Mouse (Mus musculus) left cerebral cortex, adult 11 months (tissue): ENCODE data around the gene C130026I21Rik.
"Not testable (repeated sequence)": the region's sequence is repeated elsewhere in the genome, so short reads cannot be mapped to it uniquely, and the experiment has no call there.

ENCODE experiments used
- DNase-seq: peaks from one replicate; pipeline ENCODE4 v3.0.0; 2022; ENCODE audit warnings: low spot score

The C130026I21Rik gene

DNA sequence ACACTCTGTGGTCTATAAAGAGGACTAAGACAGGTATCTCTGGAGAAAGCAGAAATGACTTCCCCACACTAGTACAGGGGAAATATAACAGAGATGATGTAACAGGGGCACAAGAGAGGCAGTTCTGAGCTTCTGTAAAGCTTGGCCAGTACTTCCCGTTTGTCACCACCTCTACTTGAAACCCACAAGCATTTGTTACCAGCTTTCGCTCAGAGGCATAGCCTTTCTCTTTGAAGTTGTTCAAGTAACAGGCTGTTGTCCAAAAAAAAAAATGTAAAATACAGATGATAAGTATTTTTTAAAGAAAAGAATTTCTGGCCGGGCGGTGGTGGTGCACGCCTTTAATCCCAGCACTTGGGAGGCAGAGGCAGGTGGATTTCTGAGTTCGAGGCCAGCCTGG lies 236.8 kb downstream of the C130026I21Rik start:
- not testable (repeated sequence) for DNase-seq

DNA sequence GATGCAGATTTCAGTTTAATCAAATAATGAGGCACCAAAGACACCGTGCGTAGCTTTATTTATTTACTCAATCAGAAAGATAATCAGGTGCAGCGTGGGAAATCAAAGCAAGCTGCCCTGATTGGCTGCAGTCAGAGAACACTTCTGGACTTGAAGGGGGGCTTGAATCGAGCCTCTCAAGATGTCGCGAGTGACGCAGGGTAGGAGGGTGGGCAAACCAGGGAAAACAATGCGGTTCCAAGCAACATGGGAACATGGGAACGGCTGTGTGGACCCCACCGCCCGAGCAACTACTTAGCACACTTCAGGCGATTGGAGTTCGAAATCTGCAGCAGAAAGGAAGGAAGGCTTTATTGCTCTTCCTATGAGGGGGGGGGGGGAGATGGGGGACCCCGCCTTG lies 240.2 kb downstream of the C130026I21Rik start:
- not testable (repeated sequence) for DNase-seq

DNA sequence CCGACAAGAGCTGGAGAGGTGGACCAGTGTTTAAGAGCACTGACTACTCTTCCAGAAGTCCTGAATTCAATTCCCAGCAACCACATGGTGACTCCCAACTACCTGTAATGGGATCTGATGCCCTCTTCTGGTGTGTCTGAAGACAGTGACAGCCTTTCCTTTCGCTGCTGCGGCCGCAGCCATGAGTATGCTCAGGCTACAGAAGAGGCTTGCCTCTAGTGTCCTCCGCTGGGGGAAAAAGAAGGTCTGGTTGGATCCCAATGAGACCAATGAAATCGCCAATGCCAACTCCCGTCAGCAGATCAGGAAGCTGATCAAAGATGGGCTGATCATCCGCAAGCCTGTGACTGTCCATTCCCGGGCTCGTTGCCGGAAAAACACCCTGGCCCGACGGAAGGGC lies 258.4 kb downstream of the C130026I21Rik start:
- not testable (repeated sequence) for DNase-seq

DNA sequence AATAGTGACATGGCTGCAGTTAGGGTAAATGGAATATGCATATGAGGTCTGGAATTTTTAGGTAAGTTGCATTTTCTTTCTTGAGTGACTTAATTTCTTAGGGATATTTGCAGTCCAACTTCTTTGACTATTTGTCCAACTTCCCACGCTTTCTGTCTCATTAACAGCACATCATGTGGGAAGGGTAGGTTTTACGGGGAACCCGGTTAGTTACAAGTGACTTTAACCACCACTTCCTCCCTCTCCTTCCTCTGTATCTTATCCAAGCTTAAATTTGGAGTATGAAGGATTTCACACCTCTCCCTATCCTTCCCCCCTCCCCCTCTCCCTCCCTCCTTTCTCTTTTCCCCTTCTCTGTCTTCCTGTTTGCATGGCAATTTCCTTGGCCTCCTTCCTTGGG lies 259.4 kb downstream of the C130026I21Rik start:
- not testable (repeated sequence) for DNase-seq

DNA sequence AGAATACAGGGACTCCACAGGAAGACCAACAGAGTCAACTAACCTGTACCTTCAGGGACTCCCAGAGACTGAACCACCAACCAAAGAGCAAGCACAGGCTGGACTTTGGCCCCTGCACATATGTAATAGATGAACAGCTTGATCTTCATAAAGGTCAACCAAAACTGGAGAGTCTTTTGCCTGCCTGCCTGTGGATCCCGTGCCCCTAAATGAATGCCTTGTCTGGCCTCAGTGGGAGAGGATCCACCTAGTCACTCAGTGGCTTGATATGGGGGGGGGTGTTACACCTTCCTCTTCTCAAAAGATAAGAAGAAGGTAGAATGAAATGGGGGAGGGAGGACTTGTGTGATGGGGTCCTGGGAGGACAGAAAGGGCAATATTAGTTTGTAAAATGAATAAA lies 262.6 kb downstream of the C130026I21Rik start:
- DNase-seq = not testable (repeated sequence)

DNA sequence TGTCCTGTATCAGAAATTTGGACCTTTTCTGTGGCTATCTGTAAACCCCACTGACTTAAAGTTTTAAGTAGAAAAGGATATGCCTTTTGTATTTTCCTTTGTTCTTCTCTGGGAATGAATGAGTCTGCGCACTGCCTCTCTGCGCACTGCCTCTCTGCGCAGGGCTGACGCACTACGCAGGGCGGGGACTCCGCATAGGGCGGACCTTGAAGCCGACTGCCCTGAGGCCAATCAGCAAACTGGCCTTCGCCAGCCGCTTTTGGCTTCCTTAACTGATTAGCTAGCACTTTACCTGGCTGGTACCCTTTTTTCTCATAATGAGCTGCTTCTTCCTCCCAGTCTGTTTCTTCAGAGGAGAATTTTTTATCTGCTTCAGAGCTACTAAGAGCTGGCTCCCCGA lies 271.1 kb downstream of the C130026I21Rik start:
- not testable (repeated sequence) for DNase-seq

DNA sequence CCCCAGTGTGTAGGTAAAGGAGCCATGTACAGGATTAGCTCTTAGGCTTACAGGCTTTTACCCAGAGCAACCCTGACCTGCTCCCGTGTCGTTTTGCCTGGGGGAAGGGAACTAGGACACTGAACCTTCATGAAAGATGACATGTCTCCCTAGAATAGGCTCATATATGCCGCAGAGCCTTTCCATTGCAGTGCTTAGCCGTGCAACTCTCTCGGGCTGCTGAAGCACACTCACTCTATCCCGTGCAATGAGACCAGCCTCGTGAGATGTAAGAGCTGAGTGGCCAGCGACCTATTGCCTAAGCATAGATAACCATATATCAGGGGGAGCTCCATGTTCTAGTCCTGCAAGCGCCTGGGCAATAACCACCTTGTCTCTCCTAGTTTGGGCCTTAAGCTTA lies 274.1 kb downstream of the C130026I21Rik start:
- not testable (repeated sequence) for DNase-seq

DNA sequence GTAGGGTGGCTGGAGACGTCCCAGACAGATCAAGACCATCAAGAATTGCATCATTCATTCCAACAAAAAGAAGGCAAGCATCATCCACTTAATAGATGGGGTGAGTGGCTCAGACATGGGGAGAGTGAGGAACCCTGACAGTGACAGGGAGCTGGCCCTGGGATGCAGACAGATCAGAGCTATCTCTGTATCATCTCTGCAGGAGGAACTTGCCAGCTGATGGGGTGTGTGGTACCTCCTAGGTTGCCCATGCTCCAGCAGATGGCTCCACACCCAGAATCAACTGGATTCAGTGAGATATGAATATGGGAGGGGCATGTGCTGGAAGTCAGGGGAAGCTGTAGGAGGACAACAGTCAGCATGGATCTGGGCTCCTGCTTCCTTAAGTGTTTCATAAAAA lies 275.9 kb downstream of the C130026I21Rik start:
- not testable (repeated sequence) for DNase-seq

DNA sequence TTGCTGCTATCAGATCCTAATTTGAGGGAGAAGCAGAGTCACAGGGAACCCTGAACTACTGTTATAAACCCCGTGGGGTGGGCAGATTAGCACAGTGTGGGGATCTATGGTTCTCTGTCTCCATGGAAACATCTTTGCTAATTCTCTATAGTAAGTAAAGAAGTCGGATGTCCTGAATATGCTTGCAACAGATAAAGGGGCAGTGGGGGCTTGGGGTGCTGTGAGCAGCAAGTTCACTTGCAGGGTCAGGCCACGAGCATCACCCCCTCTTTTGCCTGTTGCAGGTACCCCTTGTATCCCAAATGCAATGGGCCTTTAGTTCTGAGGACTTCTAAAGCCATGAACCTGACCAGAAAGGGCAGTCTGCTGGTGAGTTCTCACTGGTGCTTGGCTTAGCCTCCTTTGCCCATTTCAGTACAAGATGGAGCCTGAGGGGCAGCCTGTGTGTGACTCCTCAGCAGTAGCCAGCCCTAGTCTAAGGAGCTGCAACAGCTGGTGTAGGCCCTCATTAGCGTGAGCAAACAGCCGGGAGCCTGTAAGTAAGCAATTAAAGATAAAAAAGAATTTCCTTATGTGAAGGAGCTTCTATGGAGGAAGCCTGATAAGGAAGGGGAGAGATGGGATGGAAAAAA lies 276.6 kb downstream of the C130026I21Rik start:
- DNase-seq = not testable (repeated sequence)

DNA sequence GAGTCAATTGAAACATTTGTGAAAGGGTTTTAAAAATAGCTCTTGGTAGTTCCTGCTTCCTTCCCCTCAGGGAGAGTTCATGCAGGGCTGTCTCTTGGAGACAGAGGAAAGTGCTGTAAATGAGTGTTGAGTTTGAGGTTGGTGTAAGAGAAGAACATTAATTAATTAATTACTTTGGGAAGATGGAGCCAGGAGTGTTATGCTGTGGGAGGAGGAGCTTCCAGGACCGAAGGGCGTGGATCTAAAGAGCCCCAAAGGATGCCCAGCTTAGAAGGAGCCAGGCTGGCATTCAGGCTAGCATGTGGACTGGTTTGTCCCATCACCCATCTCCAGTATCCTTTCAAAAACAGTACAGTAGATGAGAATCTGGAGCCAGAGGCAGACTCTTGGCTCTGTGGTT lies 277.1 kb downstream of the C130026I21Rik start:
- DNase-seq = not testable (repeated sequence)

DNA sequence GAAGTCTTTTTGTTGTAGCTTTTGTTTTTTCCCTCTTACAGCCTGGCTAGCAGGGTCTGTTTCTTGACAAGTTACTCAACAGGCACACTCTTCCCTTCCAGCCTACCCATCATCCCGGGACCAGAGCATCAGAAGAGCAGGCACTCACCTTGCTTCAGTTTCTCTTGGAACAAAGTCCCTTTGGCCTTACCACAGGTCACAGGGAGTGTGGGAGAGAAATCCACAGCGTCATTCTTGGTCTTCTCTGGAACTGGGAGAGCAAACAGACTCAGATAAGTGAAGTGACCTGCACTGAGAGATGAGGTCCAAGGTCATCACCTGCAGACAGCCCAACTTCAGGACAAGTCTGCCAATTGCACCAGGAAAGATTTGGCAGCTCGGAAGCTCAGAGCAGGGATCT lies 277.5 kb downstream of the C130026I21Rik start:
- not testable (repeated sequence) for DNase-seq

DNA sequence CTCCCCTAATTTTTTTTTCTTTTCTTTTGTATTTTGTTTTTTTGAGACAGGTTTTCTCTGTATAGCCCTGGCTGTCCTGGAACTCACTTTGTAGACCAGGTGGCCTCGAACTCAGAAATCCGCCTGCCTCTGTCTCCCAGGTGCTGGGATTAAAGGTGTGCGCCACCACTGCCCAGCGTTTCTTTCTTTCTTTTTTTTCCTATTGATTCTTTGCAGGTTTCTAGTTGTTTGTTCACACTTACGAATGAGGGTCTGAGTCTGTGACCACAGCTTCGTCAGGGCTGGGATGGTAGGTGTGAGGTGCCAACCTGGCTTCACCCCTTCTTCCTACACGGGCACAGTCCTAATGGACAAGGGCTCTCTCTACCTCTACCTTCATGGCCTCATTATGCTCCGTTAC lies 281.3 kb downstream of the C130026I21Rik start:
- not testable (repeated sequence) for DNase-seq

DNA sequence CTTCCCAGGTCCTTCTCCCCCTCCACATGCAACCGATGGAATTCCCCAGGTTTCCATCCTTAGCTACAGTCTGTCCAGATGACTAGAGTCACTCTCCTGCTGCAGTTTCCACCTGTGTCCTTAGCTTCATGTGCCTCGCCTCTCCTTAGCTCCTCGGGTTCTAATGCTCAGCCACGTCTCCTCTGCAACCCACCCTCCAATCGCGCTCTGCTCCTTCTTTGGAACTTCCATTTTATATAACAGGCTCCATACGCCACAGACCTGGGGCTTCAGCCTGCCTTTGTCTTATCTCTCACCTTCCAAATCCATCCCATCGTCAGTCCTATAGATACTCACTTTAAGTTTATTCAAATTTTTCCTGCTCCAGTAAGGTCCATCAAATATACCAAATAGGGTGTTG lies 282.6 kb downstream of the C130026I21Rik start:
- not testable (repeated sequence) for DNase-seq

DNA sequence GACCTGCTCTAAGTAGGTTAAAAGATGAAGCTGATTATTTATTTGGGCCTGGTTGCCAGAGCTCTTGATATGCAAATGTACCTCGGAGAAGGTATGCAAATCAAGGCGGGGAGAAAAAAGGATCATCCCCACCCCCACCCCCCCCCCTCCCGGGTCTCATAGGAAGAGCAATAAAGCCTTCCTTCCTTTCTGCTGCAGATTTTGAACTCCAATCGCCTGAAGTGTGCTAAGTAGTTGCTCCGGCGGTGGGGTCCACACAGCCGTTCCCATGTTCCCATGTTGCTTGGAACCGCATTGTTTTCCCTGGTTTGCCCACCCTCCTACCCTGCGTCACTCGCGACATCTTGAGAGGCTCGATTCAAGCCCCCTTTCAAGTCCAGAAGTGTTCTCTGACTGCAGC lies 308.6 kb downstream of the C130026I21Rik start:
- not testable (repeated sequence) for DNase-seq

DNA sequence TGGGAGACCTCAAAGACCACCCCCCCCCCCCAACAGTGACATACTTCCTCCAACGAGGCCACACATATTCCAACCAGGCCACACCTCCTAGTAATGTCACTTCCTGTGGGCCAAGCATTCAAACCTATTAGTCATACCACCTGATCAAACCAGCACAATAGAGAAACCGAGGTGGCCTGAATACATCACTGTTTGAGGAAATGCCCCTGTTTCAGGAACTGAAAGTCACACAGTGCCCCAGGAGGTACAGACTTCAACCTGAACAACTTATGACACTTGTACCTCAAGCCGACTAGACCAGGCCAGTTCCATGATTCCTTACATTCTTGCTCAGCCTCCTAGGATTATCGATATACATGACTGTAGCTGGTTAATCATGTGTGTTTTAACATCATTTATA lies 312.7 kb downstream of the C130026I21Rik start:
- DNase-seq = not testable (repeated sequence)

DNA sequence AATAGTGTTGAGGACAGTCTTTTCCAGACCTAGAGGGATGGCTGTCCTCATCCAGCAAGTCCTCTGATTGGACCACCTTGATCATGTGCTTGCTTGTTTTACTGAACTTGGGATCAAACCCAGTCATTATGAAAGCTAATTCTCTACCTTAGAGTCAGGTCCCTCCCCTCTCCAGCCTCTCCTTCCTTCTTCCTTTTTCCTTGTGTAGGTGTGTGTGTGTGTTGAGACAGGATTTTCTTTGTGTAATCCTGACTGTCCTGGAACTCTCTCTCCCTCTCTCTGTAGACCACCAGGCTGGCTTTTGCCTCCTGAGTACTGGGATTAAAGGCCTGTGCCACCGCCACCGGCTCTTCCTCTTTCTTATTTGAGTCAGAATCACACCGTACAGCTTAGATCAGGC lies 313.6 kb downstream of the C130026I21Rik start:
- not testable (repeated sequence) for DNase-seq

DNA sequence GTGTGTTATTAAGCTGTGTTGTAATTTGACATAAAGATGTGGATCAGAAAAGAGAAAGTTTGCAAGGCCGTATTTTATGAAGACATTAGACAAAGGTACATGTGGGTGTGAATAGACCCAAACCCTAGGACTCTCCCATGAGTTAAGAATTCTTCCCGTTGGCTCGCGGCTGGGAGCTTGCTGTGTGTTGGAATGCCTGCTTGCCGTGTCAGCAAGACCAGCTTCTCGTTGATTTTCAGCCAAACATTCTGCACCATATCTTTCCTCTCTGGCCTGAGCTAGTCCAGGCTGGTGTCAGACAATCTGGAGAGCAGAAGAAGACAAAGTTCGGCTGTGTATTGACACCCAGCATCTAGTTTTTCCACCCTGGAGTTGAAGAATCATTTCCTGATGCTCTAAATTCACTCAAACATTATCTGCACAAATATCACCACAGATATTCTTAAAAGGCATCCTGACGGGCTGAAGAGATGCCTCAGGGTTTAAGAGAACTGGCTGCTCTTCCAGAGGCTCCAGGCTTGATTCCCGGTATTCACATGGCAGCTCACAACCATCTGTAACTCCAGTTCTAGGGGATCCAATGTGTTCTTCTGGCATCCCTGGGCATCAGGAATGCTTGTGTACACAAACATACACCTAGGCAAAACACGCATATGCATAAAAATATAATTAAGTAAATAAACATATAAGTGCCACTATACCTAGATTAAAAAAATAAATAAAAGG lies 317.7 kb downstream of the C130026I21Rik start:
- no peak for DNase-seq

DNA sequence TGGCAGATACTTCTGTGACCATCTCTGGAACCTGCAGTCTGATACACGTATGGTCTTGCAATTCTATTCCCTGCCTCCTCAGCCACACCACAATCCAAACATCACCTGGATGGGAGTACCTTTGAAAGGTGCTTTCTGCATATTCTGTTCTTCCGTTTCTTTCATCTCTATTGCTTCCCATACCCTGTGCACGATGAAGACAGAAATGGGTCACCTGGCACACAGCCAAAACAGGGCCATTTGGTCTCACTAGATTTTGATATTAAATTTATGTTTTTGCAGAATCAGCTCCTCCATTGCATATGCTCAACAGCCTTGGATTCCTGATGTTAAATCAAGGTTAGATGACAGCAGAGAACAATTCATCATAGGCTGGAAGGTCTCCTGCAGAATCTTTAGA lies 318.8 kb downstream of the C130026I21Rik start:
- no peak for DNase-seq

DNA sequence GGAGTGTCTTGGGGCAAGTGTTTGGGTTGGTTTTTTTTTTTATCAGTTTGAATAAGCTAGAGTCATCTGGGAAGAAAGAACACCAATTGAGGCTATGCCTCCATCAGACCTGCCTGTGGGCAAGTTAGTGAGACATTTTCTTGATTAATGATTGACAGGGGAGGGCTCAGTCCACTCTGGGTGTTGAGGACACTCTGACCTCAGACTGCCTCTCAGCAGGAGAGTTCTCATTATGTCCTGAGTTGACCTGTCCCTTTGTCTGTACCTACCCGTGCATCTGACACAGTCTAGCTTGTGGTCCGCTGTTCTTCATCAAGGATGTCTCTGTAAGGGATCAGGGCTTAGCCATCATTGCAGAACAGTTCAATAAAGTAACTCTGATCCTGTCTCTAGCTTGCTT lies 323.0 kb downstream of the C130026I21Rik start:
- no peak for DNase-seq

DNA sequence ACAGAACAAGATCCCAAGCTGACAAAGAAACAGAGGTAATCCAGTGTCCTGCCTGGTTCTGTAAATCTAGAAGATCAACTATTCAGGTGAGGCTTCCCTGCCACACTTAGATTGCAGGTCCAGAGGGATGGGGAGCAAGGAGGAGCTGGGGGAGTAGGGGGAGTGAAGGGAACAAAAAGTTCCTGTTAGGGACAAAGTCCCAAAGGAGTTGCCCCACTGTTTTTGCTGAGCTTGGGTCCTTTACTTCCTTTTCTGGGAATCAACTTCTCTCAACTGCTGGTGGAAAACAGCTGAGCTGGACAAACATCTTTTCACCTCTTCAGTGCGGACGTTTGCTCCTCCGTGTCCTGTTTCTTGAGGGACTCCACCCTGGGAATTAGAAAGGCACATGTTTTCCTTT lies 324.4 kb downstream of the C130026I21Rik start:
- DNase-seq = no peak

DNA sequence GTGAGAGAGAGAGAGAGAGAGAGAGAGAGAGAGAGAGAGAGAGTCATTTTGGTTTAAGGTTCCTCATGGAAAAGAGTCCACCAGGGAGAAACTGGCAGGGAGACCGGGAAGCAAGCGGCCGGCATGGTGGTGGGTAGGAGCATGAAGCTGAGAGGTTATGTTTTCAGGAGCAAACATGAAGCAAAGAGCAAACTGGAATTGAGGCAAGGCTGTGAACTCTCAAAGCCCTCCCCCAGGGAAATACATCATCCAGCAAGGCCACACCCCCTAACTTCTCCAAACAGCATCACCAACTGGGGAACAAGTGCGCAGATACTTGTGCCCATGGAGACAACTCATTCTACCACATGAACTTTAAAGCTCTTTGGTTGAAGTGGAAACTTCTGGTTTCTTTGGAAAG lies 326.8 kb downstream of the C130026I21Rik start:
- DNase-seq = no peak
